Mouse (Mus musculus): Measurements from ENCODE around the gene Dnah2. TPM values are rescaled to one million over a fixed set of nuclear protein-coding genes. Genes with fewer than 3 reads are reported as not detected.
A peak's percentile ranks its signal among the peaks of the same experiment; 100 is the strongest.

Gene Dnah2
- 0.88 and 1.1 TPM in 2 replicates for polyA plus RNA-seq (2012; rRNA removed)

GRCm38 (mm10) chr11:69549060-69549656 lies at the start of gene Dnah2:
TSS of gene Dnah2 (minus strand) at chr11:69549110.
- no peak for DNase-seq (ENCODE audit: low read depth)

DNA sequence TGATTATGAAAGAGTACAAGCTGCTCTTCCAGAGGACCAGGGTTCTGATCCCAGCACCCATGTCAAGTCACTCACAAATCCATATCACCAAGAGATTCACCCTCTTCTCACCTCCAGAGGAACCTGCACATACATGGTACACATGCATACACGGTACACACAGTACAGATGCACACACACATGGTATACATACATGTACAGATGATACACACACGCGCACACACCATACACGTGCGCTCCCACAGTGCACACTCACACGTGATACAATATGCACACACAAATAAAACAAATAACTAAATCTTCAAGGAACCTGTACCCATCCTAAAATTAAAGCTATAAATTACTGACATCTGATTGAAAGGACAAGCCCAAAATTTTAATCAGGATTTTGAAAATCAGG lies 45.9 kb upstream of the Dnah2 start:
- no peak for DNase-seq (ENCODE audit: low read depth)

GRCm38 (mm10) chr11:69592799-69593198 lies 43.9 kb upstream of the Dnah2 start:
- no peak for DNase-seq (ENCODE audit: low read depth)

GRCm38 (mm10) chr11:69591899-69592637 lies 43.2 kb upstream of the Dnah2 start:
- no peak for DNase-seq (ENCODE audit: low read depth)

GRCm38 (mm10) chr11:69591424-69591823 lies 42.5 kb upstream of the Dnah2 start:
- no peak for DNase-seq (ENCODE audit: low read depth)

- DNase-seq (ENCODE audit: low read depth) = no peak
Measured at GRCm38 (mm10) chr11:69590622-69591021, 41.7 kb upstream of the Dnah2 start.

GRCm38 (mm10) chr11:69589207-69589834 lies 40.4 kb upstream of the Dnah2 start:
- DNase-seq (ENCODE audit: low read depth) = no peak

DNA sequence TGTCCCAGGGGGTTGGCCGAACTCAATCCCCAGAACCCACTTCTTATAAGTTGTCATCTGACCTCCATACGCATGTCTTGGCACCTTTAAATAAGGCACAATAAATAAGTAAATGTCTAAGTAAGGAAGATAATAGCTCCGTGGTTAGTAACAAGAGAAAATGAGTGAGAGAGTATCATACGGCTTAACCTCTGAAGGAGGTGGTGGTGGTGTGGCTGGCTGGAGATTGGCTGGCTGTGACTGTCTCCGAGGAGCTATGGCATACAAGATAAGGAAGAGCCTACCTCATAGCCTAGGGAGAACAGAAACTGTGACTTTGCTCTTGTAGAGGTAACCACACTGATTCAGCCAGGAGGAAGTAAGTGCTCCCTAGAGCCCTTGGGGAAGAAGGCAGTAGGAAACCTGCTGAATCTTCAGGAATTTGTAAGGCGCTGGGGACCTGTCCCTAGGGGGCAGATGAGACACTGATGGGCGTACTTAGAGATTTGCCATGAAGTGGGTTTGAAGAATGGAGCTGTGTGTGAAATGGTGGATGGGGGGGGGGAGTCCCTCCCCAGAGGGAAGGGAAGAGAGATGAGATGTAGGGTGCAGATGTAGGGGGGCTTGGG lies 36.9 kb upstream of the Dnah2 start:
- DNase-seq (ENCODE audit: low read depth) = no peak

- DNase-seq (ENCODE audit: low read depth) = no peak
Measured at GRCm38 (mm10) chr11:69584937-69585336, 36.0 kb upstream of the Dnah2 start.

- DNase-seq (ENCODE audit: low read depth) = no peak
Measured at GRCm38 (mm10) chr11:69584008-69584407, 35.1 kb upstream of the Dnah2 start.

DNA sequence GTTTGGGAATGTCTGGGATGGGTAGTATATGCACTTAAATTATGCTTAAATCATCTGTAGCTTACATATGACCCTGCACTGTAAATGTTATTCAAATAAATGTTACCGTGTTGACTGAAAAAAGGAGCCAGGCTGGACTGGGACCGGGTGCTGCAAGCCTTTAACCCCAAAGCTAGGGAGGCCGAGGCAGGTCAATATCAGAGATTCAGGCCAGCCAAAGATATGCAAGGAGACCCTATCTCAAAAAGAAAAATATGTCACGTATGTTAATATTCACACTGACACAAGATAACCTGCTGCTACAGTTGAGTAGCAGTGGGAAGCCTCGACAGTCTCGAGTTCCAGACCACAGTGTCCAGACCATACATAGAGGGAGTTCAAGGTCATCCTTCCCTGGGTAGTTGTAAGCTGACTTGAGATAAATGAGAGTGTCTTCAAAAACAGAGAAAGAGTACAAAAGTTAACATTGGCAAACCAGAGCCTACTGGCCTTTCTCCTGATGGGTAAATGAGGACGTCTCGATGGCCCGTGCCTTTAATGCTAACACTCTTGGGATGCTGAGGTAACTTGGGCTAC lies 33.4 kb upstream of the Dnah2 start:
- no peak for DNase-seq (ENCODE audit: low read depth)

GRCm38 (mm10) chr11:69581814-69582213 lies 32.9 kb upstream of the Dnah2 start:
- DNase-seq (ENCODE audit: low read depth) = no peak

- DNase-seq (ENCODE audit: low read depth) = peak; percentile 70
Measured at GRCm38 (mm10) chr11:69581147-69581688, 32.3 kb upstream of the Dnah2 start.

DNA sequence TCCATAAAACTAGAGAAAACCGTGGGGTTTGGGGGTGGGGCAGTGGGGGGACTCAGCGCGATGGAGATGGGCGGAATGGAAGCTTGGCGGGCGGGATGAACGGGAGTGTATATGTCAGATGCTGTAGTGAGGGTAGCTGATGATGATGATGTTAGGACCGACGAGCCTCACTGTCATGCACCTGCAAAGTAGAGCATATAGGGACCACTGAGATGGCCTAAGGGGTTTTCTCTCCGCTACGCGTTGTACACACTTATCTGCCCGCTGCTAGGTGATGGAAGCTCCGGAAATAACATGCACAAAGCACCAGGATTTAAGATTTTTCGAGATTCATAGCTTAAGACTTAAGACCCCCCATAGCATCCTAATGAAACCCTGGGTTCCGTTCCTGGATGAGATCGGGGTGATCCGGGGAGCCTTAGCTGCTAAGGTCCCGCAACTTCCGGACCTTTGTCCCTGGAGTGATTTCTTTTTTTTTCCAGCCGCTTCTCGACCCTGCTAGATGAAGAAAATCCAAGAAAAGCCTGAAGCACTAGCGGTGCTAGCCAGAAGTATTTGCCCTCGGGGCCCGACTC lies 31.7 kb upstream of the Dnah2 start:
- DNase-seq (ENCODE audit: low read depth) = no peak

DNA sequence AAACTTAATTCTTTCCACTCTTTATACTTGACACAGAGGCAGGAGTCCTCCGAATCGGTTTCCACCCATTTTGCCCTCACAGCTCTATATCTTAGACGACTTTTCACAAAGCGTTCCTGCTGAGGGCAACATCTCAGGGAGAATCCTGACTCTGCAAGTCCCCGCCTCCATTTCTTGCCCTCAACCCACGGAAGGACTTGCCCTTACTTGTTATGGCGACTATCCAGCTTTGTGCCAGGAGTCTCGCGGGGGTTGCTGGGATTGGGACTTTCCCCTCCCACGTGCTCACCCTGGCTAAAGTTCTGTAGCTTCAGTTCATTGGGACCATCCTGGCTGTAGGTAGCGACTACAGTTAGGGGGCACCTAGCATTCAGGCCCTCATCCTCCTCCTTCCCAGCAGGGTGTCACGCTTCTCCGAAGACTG lies 31.2 kb upstream of the Dnah2 start, which contains the start of the genes Wrap53 and Trp53:
Gene Wrap53, minus strand, starts transcription at position 165 of the 424 bp plus-strand sequence.
Gene Trp53, plus strand, starts transcription at position 269 of the 424 bp plus-strand sequence.
- DNase-seq (ENCODE audit: low read depth) = peak; percentile 82

DNA sequence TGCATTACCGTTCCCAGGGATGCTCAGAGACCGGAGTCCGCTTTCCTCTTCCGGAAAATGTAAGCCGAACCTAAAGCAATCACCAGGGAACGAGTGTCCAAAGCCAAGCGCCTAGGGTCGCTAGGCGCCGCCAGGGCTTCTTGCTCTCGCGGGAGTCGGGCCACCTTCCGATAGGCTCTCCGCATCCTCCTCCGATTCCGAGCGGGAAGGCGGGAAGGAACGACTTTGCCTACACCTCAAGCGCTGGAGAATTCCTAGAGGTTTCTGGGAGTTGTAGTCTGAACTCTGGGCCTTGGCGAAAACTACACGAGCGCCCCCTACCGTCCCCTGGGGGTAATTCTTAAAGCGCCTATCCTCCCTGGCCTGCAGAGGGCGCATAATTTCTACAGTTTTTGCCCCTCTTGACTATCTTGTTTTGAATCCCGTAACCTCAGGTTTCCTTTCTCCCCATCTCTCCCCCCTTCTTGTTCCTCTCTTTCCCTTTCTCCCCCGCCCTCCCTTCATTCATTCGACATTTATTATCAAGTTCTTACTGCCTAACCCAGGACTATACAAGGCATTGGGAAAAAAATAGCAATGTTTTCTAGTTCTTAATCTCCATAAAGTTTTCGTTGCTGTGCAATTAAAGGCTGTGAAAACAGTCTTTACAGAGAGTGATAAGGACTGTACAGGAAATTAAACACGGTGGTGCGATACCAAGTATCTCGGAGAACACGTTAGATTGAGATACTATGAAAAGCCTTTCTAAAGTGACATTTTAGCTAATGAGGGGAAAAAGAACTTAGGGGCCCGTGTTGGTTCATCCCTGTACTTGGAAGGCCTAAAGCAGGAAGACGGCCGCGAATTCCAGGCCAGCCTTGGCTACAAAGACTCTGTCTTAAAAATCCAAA lies 30.5 kb upstream of the Dnah2 start:
- DNase-seq (ENCODE audit: low read depth) = peak; percentile 95

DNA sequence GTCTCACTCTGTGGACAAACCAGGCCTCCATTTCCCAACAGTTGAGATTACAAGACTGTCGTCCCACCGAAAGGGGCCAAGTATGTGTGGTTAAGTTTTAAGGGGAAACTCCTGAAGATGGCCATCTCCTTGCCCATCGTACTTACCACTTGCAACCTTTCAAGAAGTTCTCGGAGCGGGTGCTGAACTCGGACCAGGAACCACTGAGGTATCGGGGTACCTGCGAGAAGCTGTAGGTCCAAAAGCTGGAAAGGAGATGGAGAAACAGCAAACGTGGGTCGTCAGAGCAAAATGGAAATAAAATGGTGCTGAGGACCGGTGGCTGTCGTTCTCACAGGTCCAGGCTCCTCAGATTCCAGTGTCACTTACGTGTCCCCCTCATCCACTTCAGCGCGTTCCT lies 29.4 kb upstream of the Dnah2 start:
- no peak for DNase-seq (ENCODE audit: low read depth)

DNA sequence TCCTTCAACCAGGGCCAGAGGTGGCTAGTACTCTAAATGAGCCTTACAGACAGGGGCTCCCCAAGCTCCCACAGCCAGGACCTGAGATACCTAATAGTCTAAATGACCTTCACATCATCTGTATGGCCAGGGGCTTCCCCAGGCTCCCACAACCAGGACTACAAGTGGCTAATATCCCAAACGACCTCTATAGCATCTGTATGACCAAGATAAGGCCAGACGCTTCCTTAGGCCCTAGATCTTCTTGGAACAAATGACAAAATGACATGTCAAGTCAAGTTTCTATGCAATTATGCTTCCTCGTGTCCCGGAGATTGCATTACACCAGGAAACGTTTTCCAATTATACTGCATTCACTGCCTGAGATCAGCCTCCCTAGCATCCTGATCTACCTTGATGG lies 27.4 kb upstream of the Dnah2 start:
- DNase-seq (ENCODE audit: low read depth) = no peak

DNA sequence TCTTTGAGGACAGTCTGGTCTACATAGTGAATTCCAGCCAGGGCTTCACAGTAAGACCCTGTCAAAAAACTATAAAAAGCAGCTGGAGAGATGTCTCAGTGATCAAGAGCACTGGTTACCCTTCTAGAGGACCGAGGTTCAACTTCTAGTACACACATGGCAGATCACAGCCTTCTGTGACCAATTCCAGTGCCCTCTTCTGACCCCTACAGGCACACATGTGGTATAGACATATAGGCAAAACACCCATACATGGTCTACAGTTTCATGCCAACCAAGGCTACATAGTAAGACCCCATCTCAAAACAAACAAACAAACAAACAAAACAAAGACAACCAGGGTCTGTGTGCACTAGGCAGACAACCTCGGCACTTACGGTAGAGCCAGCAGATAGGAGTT lies 26.3 kb upstream of the Dnah2 start:
- no peak for DNase-seq (ENCODE audit: low read depth)

DNA sequence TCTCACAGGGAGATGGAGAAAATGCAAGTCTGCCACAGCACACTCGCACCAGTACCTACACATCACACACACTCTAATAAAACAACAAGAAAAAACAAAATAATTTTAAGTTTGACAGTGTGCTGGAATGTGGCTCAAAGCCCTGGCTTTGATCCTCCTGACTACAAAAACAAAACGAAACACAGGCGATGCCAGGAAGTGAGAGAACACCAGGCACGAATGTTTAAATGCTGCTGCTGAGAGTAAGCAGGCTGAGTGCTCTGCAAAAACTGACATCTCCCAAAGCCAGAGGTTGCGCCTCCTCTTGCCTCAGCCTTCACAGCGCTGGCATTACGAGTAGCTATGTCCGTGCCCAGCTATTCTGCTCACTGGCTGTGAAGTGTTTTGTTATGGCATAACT lies 16.2 kb upstream of the Dnah2 start:
- no peak for DNase-seq (ENCODE audit: low read depth)
